Mouse (Mus musculus) hindbrain, embryonic 10.5 days (tissue): ENCODE measurements around the gene Zcchc17. TPM values are rescaled to one million over a fixed set of nuclear protein-coding genes. Genes with fewer than 3 reads are reported as not detected.

Source experiments
- DNase-seq: peaks from one replicate; pipeline ENCODE4 v3.0.0-alpha.2; 2017; ENCODE audit warnings: low spot score
- H3K27ac ChIP-seq: fragments of 300-500 bp; sonication (generic); 2 replicates; pipeline ENCODE4 v1.5.1; 2016; ENCODE audit warnings: mild to moderate bottlenecking, moderate library complexity
- H3K27me3 ChIP-seq: fragments of 300-500 bp; sonication (generic); 2 replicates; pipeline ENCODE4 v1.6.1; 2016; ENCODE audit warnings: mild to moderate bottlenecking; ENCODE audit not compliant: poor library complexity, insufficient read depth, severe bottlenecking
- H3K36me3 ChIP-seq: fragments of 300-500 bp; sonication (generic); 2 replicates; pipeline ENCODE4 v1.6.1; 2016; ENCODE audit warnings: mild to moderate bottlenecking, moderate library complexity
- H3K4me1 ChIP-seq: fragments of 300-500 bp; sonication (generic); replicated peaks from 2 replicates; pipeline ENCODE4 v1.6.1; 2016; ENCODE audit warnings: mild to moderate bottlenecking
- H3K4me3 ChIP-seq: fragments of 300-500 bp; sonication (generic); 2 replicates; pipeline ENCODE4 v1.5.1; 2016; ENCODE audit warnings: mild to moderate bottlenecking, moderate library complexity
- H3K9me3 ChIP-seq: fragments of 300-500 bp; sonication (generic); 2 replicates; pipeline ENCODE4 v1.6.1; 2016; ENCODE audit warnings: mild to moderate bottlenecking, moderate library complexity
- whole genome bisulfite sequencing: fragments of 180-500 bp; shearing (Covaris S2); methylation state at CpG from one replicate; pipeline ENCODE4 v1.1.7; 2016; 5-methylcytosine and 5-hydroxymethylcytosine counted together
- polyA plus RNA-seq: library from polyadenylated mRNA; unstranded; fragments of >200 nt; fragmentation: Nextera tagmentation; extraction: Ambion mirVana; gene quantifications from 2 replicates; pipeline ENCODE4 v1.2.1, GENCODE M21; 2016

Zcchc17 gene
- polyA plus RNA-seq, 1 experiment from 2014 or later: 70.8 TPM

DNA sequence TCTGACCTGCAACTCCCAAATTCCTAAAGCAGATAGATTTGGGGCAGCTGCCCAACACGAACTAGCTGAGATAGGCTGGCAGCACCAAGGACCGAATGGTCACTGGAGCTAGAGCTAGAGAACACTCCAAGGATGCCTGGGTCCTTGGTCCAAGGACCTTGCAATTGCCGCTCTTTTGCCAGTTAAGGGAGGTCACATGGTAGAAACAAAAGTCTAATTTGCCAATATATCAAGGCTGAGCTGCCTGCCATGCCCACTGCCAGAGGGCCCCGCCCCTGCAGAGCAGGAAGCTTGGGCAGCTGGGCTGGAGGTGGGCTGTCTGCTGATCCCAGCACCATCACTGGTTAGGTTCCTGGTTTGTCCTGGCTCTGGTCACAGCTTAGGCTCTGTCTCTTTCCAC, 46.2 kb downstream of the Zcchc17 start:
- Histone ChIP-seq H3K27ac (no peak overlapping the region), H3K4me1 (peaks cover 20% of the 10 kb centered on the region), H3K9me3 (no peaks in the 10 kb centered on the region), H3K4me3 (no peak overlapping the region), H3K36me3 (peaks cover 47% of the 10 kb centered on the region), H3K27me3 (peaks cover 37% of the 10 kb centered on the region)
- DNase-seq: no peak
- WGBS: 91% methylated on average over 4 of the region's 4 CpGs

DNA sequence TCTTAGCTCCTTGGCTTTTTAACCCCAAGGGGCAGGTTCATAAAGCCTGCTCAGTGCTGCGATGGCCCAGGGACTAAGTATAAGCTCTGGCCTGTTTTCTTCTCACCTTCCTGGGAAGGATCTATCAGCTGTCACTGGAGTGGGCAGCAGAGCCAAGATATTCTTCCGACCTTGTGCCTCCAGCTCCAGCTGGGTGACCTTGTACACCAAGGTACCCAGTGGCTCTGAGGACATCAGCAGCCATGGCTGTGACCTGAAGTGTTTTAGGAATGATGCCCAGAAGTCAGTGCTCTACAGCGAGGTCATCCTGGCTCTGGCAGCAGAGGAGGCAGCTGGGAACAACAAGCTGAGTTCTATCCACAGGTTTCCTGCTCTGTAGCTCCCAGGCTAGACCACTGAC, 47.2 kb downstream of the Zcchc17 start:
- no peak for DNase-seq
- peaks cover 48% of the 10 kb centered on the region for H3K27me3 ChIP-seq
- H3K9me3 ChIP-seq: no peaks in the 10 kb centered on the region
- H3K4me3 ChIP-seq: no peak overlapping the region
- peaks cover 38% of the 10 kb centered on the region for H3K36me3 ChIP-seq
- peaks cover 23% of the 10 kb centered on the region for H3K4me1 ChIP-seq
- H3K27ac ChIP-seq: no peak overlapping the region
- 91% methylated on average over 3 of the region's 3 CpGs for WGBS

DNA sequence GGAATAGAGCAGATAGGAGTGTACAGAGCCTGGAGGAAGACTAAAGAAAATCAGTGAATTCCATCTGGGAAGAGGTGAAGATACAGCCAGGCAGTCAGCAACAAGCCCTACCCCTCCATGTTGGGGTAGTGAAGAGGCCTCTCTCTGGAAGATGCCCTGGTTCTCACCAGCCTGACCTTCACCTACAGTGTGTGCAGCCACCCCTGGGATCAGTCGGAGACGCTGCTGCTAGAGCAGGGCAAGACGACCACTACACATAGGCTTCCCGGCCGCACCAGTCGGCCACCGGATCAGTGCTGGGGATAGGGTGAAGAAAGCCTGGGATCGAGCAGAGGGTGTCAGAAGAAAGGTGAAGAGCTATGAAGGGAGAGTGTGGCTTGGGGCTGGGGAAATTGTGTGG, 50.5 kb downstream of the Zcchc17 start:
- peak overlapping the region; percentile 62 for H3K4me3 ChIP-seq
- H3K27ac ChIP-seq: peak overlapping the region; percentile 75; the same call in 1 of the 2 replicates
- DNase-seq: no peak
- no peaks in the 10 kb centered on the region for H3K9me3 ChIP-seq
- H3K4me1 ChIP-seq: peaks cover 37% of the 10 kb centered on the region
- H3K27me3 ChIP-seq: peaks cover 80% of the 10 kb centered on the region
- H3K36me3 ChIP-seq: peaks cover 8% of the 10 kb centered on the region
- 40% methylated on average over 8 of the region's 8 CpGs for WGBS

DNA sequence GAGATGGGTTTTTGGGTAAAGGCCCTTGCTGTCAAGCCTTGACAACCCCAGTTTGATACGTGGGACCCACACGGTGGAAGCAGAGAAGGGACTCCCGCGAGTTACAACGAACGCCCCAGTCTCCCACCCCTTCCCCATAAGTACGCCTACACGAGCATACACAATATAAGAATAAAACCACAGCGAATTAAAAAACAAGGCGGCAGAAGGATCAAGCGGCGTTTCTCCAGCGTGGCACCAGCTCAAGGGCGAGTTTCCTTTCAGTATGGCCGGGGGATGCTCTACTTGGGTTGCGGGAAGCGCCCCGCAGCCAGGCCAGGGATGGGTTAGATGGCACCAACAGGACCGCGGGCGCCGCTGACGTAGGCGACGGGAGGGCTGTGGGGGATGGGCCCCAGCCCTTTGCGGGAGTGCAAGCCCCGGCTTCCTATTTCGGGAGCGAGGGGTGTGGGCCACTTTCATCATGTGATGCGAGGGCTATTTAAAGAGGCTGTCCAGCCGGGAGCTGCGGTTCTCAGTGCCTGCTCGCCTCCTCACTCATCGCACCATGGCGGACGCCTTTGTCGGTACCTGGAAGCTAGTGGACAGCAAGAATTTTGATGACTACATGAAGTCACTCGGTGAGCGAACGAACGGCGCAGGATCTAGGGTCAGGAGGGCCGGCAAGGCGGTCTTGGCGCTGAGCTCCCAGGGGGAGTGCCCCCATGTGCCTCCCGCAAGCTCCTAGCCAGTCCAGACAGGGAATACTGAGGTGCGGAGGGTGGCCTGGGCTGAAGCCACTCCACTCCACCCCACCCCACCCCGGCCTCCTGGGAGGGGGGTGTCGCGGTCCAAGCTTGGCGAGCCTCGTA, 51.3 kb downstream of the Zcchc17 start, which contains the start of the genes Fabp3 and Gm10570:
TSS of gene Fabp3 (plus strand) at position 365 of the 851 bp plus-strand sequence.
TSS of gene Gm10570 (minus strand) at position 444 of the 851 bp plus-strand sequence.
- peak; percentile 68 for DNase-seq
- Histone ChIP-seq H3K27me3 (peaks cover 85% of the 10 kb centered on the region), H3K4me3 (peak within 1 kb of the TSS; percentile 62), H3K36me3 (no peaks in the 10 kb centered on the region), H3K4me1 (peaks cover 38% of the 10 kb centered on the region), H3K27ac (peak within 1 kb of the TSS; percentile 75), H3K9me3 (no peaks in the 10 kb centered on the region)
- under 1% methylated on average over 52 of the region's 52 CpGs for WGBS

DNA sequence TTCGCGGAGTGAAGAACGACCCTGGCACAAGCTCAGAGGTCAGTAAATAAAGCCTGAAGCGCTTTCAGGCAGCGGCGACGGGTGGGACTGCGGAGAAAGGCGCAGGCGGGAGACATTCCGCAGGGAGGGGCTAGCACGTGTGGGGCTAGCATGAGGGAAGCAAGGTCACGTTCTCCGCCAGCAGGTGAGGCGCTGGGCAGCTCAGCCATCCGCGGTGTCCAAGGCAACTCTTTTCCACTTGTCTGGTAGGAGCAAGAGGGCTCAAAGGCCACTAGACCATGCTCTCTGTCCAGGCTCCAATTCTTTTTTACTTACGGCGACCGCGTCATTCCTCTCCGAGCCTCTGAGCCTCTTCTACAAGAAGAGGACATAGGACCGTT, 51.9 kb downstream of the Zcchc17 start:
- WGBS: under 1% methylated on average over 23 of the region's 23 CpGs
- Histone ChIP-seq H3K4me3 (peak overlapping the region; percentile 62), H3K9me3 (no peaks in the 10 kb centered on the region), H3K27ac (peak overlapping the region; percentile 75; the same call in 1 of the 2 replicates), H3K4me1 (peaks cover 39% of the 10 kb centered on the region), H3K27me3 (peaks cover 87% of the 10 kb centered on the region), H3K36me3 (no peaks in the 10 kb centered on the region)
- DNase-seq: peak; percentile 72

DNA sequence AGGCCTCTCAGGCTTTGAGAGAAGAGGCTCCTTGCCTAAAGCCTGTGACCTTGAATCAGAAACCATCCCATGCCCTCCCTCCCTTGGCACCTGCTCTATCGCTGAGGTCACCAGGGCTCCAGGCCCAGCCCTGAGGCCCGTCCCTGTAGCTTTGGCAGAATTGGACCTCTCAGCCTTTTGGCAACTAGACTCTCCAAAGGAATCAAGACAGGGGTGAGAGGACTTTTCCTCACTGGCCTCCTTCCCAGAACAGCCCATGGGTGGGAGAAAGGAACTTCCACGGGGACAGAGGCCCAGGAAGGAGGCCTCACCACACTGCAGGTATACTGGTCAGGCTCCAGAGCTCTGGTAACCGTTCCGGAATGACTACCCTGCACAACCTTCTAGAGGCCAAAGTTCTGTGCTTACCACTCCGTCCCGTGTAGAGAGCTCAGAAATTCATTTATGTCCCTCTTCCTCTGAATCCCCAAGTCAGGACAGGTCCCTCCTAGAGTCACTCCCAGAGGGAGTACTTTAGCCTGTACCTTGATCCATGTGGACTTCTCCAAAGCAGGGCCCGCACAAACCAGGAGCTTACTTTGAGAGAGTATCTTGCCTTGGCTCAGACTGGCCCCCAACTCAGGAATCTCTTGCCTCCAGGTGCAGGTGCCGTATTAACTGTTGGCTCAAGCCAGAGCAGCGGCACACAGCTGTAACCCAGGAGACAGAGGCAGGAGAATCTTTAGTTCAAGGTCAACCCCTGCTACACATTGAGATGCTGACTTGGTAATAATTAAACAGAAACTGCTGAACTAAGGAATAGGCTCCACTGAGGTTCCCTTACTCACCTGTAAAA, 52.7 kb downstream of the Zcchc17 start:
- no peak overlapping the region for H3K27ac ChIP-seq
- no peak for DNase-seq
- peaks cover 85% of the 10 kb centered on the region for H3K27me3 ChIP-seq

DNA sequence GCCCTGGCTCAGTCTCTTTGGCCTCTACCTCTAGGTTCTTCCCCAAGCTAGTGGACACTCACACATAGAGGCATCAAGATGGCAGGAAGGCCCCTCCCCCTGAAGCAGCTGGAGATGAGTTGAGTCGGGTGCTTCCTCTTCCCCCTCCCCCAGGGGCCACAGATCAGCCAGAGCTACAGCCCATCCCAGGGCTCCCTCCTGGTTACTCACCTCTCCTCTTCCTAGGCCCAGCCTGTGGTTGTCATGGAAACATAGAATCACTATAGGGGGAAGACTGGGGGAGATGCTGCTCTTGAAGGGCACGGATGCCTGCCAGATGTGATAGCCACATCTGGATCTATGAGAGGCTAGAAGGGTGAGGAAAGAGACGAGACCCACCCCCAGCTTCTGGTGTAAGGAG, 55.0 kb downstream of the Zcchc17 start:
- 23% methylated on average over 3 of the region's 3 CpGs for WGBS
- H3K4me1 ChIP-seq: peaks cover 43% of the 10 kb centered on the region
- peaks cover 70% of the 10 kb centered on the region for H3K27me3 ChIP-seq
- no peak for DNase-seq
- no peaks in the 10 kb centered on the region for H3K9me3 ChIP-seq
- no peaks in the 10 kb centered on the region for H3K36me3 ChIP-seq
- H3K27ac ChIP-seq: no peak overlapping the region
- H3K4me3 ChIP-seq: no peak overlapping the region

More for the DNA sequence above, 52.7 kb downstream of the Zcchc17 start:
- no peaks in the 10 kb centered on the region for H3K9me3 ChIP-seq
- H3K4me3 ChIP-seq: peak overlapping the region; percentile 62; the same call in 1 of the 2 replicates
- H3K36me3 ChIP-seq: no peaks in the 10 kb centered on the region
- WGBS: 75% methylated on average over 10 of the region's 10 CpGs
- peaks cover 43% of the 10 kb centered on the region for H3K4me1 ChIP-seq

DNA sequence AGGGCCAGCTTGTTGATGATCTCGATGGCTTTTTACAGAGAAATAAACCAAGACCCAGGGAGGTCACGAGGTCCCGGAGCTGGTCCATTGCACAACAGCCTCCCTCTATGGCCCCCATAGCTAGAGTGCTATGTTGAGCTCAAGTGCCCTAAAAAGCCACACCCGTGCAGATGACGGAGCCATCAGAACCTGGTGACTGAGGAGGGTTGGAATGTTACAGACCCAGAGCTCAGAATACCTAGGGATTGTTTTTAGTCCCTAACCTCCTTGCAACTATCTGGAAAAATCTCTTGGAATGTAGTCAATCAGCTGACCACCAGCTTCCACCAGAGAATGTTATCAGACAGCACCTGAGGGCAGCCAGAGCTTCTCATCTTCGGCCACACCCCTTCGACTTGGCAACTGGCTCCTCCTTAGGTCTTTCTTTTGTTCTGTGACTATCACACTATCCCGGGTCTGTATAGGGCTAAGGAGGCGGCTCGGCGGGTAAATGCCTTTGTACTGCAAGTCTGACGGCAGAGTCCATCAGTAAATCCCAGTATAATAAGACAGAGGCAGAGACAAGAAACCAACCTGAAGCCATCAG, 57.4 kb downstream of the Zcchc17 start:
- DNase-seq: no peak
- H3K4me3 ChIP-seq: no peak overlapping the region
- no peaks in the 10 kb centered on the region for H3K36me3 ChIP-seq
- 0 out of 2 replicates have a peak overlapping the region, but pooled peaks have one; percentile 1 for H3K27ac ChIP-seq
- H3K27me3 ChIP-seq: peaks cover 46% of the 10 kb centered on the region
- no peaks in the 10 kb centered on the region for H3K9me3 ChIP-seq
- H3K4me1 ChIP-seq: peaks cover 31% of the 10 kb centered on the region
- 52% methylated on average over 12 of the region's 12 CpGs for WGBS

DNA sequence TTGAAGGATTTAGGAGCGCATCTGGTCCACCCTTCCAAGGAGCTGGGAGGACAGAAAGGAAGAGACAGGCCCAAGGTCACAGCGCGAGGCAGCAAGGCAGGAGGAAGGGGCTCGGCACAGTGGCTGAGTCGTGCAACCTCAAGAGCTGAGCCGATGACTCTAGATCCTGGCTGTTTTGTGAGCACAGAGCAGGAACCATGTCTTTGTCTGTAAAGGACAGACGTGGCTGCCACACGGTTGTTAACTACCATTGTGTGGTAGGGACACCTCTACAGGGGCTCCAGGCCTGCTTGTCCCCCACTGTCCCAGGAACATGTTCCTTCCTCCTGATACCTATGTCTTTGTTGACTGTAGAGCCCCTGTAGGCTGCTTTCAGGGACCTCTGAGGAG, 60.1 kb downstream of the Zcchc17 start:
- Histone ChIP-seq H3K27me3 (peaks cover 19% of the 10 kb centered on the region), H3K4me1 (peaks cover 23% of the 10 kb centered on the region), H3K4me3 (no peak overlapping the region), H3K36me3 (no peaks in the 10 kb centered on the region), H3K27ac (no peak overlapping the region), H3K9me3 (no peaks in the 10 kb centered on the region)
- DNase-seq: no peak
- 65% methylated on average over 8 of the region's 8 CpGs for WGBS

DNA sequence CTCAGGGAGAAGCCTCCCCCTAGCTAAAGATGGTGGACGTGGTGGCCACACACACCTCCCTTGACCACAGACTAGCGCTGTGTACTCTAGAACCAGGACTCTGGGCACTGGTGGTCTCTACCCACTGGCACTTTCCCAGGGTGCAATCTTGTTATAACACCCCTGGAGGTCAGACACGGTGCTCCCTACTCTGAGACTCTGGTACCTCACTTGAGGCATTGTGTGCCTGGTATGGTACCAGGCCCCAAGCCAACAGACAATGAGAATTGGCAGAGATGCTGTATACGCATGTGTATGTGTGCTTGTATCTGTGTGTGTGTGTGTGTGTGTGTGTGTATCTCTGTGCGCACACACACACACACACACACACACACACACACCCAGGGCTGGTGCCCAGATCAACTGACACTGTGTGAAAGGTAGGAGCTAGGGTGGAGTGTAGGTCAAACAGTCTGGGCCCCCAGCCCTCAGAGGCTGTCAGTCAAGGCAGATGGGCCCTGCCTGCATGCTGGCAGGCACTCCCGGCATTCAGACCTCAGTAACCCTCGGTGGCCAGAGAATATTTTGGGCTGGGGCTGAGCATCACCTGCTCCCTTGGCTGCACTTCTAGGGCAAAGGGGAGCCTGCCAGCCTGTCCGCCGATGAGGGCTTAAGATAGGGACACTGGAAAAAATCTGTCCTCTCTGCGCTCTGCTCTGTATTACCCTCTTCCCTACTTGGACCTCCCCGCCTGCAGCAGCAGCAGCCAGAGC, 60.7 kb downstream of the Zcchc17 start:
- Histone ChIP-seq H3K4me1 (peaks cover 19% of the 10 kb centered on the region), H3K4me3 (no peak overlapping the region), H3K27ac (no peak overlapping the region), H3K36me3 (no peaks in the 10 kb centered on the region), H3K9me3 (no peaks in the 10 kb centered on the region), H3K27me3 (peaks cover 14% of the 10 kb centered on the region)
- DNase-seq: no peak
- WGBS: 78% methylated on average over 11 of the region's 11 CpGs

DNA sequence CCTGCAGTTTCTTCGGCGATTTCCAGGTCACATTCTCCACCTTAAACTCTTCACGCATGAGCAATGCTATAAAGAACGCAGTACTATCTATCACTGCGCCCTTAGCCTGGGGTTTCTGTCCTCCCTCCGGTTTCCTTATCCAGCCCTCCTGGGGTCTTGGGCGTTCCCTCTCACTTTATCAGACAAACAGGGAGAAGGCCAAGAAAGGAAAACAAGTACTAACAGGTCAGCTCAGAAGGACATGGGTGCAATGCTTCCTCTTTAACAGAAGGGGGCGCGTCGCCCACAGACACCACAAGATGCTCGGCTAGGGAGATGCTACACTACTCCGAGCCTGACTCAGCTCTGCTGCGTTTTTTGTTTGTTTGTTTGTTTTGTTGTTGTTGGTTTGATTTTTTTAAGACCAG, 62.6 kb downstream of the Zcchc17 start:
- Histone ChIP-seq H3K4me1 (peaks cover 14% of the 10 kb centered on the region; the same call in 1 of the 2 replicates), H3K36me3 (no peaks in the 10 kb centered on the region), H3K27ac (no peak overlapping the region), H3K4me3 (no peak overlapping the region), H3K27me3 (peaks cover 8% of the 10 kb centered on the region), H3K9me3 (no peaks in the 10 kb centered on the region)
- 22% methylated on average over 13 of the region's 13 CpGs for WGBS
- DNase-seq: peak; percentile 54
